ENCODE assay signal across 24 mouse cellular contexts in genomic region chr17:45708179-45708578, GRCm38 (mm10). TPM values are rescaled to one million over a fixed set of nuclear protein-coding genes. Genes with fewer than 3 reads are reported as not detected.
"Had no signal": no experiment of that assay in that cellular context is flagged by ENCODE, and none has a peak within 500 bp of the region (broad histone marks: within the 10 kb centered on the region; RNA-seq: fewer than 3 reads in every experiment).

No protein-coding gene starts in this region.

- H3K27ac ChIP-seq: neural tube, embryonic 13.5 days; neural tube, embryonic 15.5 days; stomach, embryonic 15.5 days; stomach, postnatal 0 days had no signal

- H3K9ac ChIP-seq: neural tube, embryonic 13.5 days; neural tube, embryonic 15.5 days; stomach, embryonic 15.5 days had no signal

- H3K4me1 ChIP-seq: neural tube, embryonic 13.5 days; neural tube, embryonic 15.5 days; stomach, embryonic 15.5 days had no signal

- H3K9me3 ChIP-seq: neural tube, embryonic 13.5 days; neural tube, embryonic 15.5 days; stomach, embryonic 15.5 days had no signal

- H3K36me3 ChIP-seq: neural tube, embryonic 13.5 days; neural tube, embryonic 15.5 days; stomach, embryonic 15.5 days had no signal

- H3K4me3 ChIP-seq: neural tube, embryonic 13.5 days; neural tube, embryonic 15.5 days; stomach, embryonic 15.5 days had no signal

- H3K27me3 ChIP-seq: neural tube, embryonic 13.5 days; neural tube, embryonic 15.5 days; stomach, embryonic 15.5 days had no signal

- DNase-seq: retina, postnatal 1 day; right cerebral cortex, adult 18-20 months; right cerebral cortex, postnatal 14 days; right cerebral cortex, postnatal 25 days; right cerebral cortex, postnatal 4 days; spleen, adult 18-20 months; thymus, adult 18-20 months; thymus, adult 2 months; thymus, postnatal 14 days; thymus, postnatal 25 days; thymus, postnatal 36 days; thymus, postnatal 4 days had no signal

- H3K4me2 ChIP-seq: neural tube, embryonic 13.5 days; neural tube, embryonic 15.5 days; stomach, embryonic 15.5 days had no signal

RNA-seq across cellular contexts. Expression of gene 1600014C23Rik, which starts 25.5 kb away (rescaled TPM):
- total RNA-seq: neutrophil, adult 5-6 weeks had no signal
- polyA plus RNA-seq: neural tube, embryonic 13.5 days; neural tube, embryonic 14.5 days; neural tube, embryonic 15.5 days; small intestine, adult 2 months; spleen, adult 2 months; stomach, embryonic 15.5 days; stomach, embryonic 16.5 days; stomach, postnatal 0 days; thymus, adult 2 months; thymus, postnatal 0 days; urinary bladder, adult 2 months had no signal

RNA-seq across cellular contexts. Expression of gene Capn11, which starts 49.1 kb away (rescaled TPM):
- polyA plus RNA-seq: neural tube, embryonic 14.5 days; small intestine, adult 2 months; spleen, adult 2 months; stomach, embryonic 14.5 days; thymus, postnatal 0 days had no signal
